In the genomic region with DNA sequence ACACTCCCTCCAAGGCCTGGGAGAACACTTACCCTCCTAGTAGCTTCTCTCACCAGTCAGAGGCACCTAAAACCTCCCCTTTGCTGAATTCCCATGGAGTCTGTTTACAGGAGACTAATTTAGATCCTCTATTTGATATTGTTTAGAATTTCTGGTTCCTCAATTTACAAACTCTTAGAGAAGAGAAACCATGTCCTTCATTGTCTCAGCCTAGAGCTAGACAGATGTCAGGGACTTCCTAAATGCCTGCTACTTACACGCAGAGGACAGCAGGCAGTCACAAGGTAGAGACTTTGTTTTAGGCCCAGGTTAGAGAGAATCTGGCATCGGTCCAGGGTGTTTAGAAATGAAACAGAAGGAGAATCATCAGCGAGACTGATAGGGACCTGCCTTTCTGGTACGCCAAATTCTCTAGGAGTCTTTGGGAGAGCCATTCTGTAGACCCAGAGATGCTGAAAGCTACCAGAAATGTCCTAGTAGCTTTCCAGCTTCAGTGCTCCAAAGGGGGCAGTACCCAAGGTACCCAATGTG, we compare ENCODE assay signal across 28 mouse cellular contexts.
DNase-seq lines count a peak whose midpoint lies in the region; ATAC-seq and TF ChIP-seq lines count a peak whose summit lies in the region.
"Had no signal": no experiment of that assay in that cellular context is flagged by ENCODE, and none has a peak within 500 bp of the region (broad histone marks: within the 10 kb centered on the region; RNA-seq: fewer than 3 reads in every experiment).

No protein-coding gene starts in this region.

- no peaks in the 10 kb centered on the region for H3K27me3 ChIP-seq in spleen, adult 2 months (ENCODE audit: control insufficient read depth, insufficient read depth, low read length)
- H3K27me3 ChIP-seq: embryonic facial prominence, embryonic 13.5 days; forebrain, embryonic 15.5 days; hindbrain, embryonic 12.5 days; lung, embryonic 15.5 days; neural tube, embryonic 13.5 days had no signal

- 60% methylated on average over 4 of the region's 4 CpGs for WGBS in spleen, adult 2 months

- H3K27ac ChIP-seq in spleen, adult 2 months (ENCODE audit: insufficient read depth, low read length), result peak overlapping the region; percentile 66; the same call in 1 of the 2 replicates
- H3K27ac ChIP-seq: embryonic facial prominence, embryonic 13.5 days; forebrain, embryonic 10.5 days; forebrain, embryonic 15.5 days; hindbrain, embryonic 12.5 days; hindbrain, postnatal 0 days; lung, embryonic 15.5 days; neural tube, embryonic 13.5 days had no signal

- H3K4me1 ChIP-seq in spleen, adult 2 months (ENCODE audit: control insufficient read depth, insufficient read depth, insufficient read length), result 0 out of 2 replicates have a peak, but pooled peaks cover 2% of the 10 kb centered on the region
- H3K4me1 ChIP-seq: forebrain, embryonic 15.5 days had no signal

- peak; percentile 68 for ATAC-seq in monocyte, adult 5-6 weeks (replicated peaks; ENCODE audit: insufficient number of reproducible peaks, low FRiP score, low TSS enrichment, poor library complexity, severe bottlenecking)
- ATAC-seq: forebrain, embryonic 15.5 days; hindbrain, postnatal 0 days; intestine, embryonic 16.5 days; midbrain, embryonic 16.5 days had no signal

- TF ChIP-seq POLR2A in spleen, adult 2 months (IDR thresholded peaks at IDR 0.05; ENCODE audit: low read depth, low read length), result no peak

- no peaks in the 10 kb centered on the region for H3K36me3 ChIP-seq in spleen, adult 2 months (ENCODE audit: control insufficient read depth, insufficient read depth, low read length)
- H3K36me3 ChIP-seq: embryonic facial prominence, embryonic 13.5 days; forebrain, embryonic 10.5 days; forebrain, embryonic 15.5 days; G1E; hindbrain, embryonic 12.5 days; lung, embryonic 15.5 days; neural tube, embryonic 13.5 days had no signal

- peak; percentile 53 to 61 for DNase-seq in cerebellum, postnatal 10 days
- no peak for DNase-seq in cerebellum, adult 9-11 months
- DNase-seq in spleen, adult 2 months (ENCODE audit: low read depth in 1 of 2, low spot score in 2 of 2), result no peak
- no peak for DNase-seq in spleen, postnatal 36 days (ENCODE audit: low spot score in 2 of 2)
- no peak for DNase-seq in embryo, embryonic 10.5 days (ENCODE audit: low spot score)
- DNase-seq in urinary bladder, postnatal 25 days (ENCODE audit: low spot score), result no peak
- DNase-seq in lung, postnatal 14 days, result no peak
- DNase-seq: adrenal gland, postnatal 10 days; cerebellum, adult 11-12 months; cerebellum, postnatal 36 days; kidney, adult 9 months; kidney, postnatal 10 days; liver; lung, postnatal 36 days; right cerebral cortex, postnatal 4 days; thymus, postnatal 14 days had no signal

- no peak overlapping the region for H3K4me3 ChIP-seq in spleen, adult 2 months (ENCODE audit: extremely low read depth, insufficient read depth, insufficient read length)
- H3K4me3 ChIP-seq: embryonic facial prominence, embryonic 13.5 days; forebrain, embryonic 10.5 days; forebrain, embryonic 15.5 days; hindbrain, embryonic 12.5 days; lung, embryonic 15.5 days; myocyte; neural tube, embryonic 13.5 days had no signal

- TF ChIP-seq CTCF in spleen, adult 2 months (IDR thresholded peaks at IDR 0.05; ENCODE audit: extremely low read depth, insufficient read depth, insufficient read length, insufficient replicate concordance), result no peak

Comparison
In these comparisons a context has a peak if more than half of its experiments do, and no peak if none do; other contexts are left out.
1. DNase-seq: peak in cerebellum, postnatal 10 days (2 of 2); none in cerebellum, adult 9-11 months (single experiment), spleen, adult 2 months (0 of 2), spleen, postnatal 36 days (0 of 2), embryo, embryonic 10.5 days (single experiment), urinary bladder, postnatal 25 days (single experiment) and lung, postnatal 14 days (single experiment).